Mouse (Mus musculus): ENCODE results near the gene Znrd1as. TPM values are rescaled to one million over a fixed set of nuclear protein-coding genes. Genes with fewer than 3 reads are reported as not detected.

Znrd1as gene
- total RNA-seq (2021), result 16.5 and 21.2 TPM in 2 replicates
- long read RNA-seq, transcript Znrd1as-201 (3 exons, 976 nt), result major isoform, 5 of 8 reads
- long read RNA-seq, partial matches to known transcripts, result 1 of 8 reads
- long read RNA-seq, other reads (novel, unspliced or antisense), result 0 of 8 reads

DNA sequence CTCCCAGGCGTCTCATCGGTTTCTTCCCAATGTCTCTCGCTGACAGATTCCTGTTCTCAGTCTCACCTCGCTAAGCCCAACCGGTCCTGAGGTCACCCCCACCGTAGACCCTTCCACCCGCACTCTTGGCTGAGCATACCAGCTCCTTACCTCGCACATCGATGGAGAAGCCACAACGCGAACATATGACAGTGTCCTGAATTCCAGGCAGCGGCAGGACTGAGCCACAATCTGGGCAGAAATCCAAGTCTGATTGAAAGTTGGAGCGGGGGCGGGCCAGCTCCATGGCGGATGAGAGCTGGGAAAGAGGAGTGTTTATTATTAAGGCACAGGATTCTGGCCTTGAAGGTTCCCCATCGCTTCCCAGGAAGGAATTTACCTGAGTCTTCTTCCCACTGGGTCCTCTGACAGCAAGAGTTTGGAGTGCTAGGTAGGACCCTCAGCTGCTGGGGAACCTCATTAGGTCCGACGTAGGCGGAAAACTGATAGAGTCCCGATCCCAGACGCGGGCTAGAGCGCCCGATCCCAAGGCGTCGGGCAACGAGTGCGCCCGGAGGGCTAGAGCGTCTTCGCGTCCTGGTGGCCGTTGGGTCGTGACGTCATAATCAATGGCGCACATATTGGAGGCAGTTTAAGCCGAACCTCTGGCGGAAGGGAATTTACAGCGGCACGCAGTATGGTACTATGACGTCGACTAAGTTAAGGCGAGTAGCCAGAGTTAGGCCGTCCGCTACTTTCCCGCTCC lies at the start of gene Znrd1as, which contains the start of gene Znrd1:
Gene Znrd1as, plus strand, starts transcription at position 594 of the 745 bp plus-strand sequence.
Gene Znrd1, minus strand, starts transcription at position 561 of the 745 bp plus-strand sequence.
- peak; percentile 90 for DNase-seq

DNA sequence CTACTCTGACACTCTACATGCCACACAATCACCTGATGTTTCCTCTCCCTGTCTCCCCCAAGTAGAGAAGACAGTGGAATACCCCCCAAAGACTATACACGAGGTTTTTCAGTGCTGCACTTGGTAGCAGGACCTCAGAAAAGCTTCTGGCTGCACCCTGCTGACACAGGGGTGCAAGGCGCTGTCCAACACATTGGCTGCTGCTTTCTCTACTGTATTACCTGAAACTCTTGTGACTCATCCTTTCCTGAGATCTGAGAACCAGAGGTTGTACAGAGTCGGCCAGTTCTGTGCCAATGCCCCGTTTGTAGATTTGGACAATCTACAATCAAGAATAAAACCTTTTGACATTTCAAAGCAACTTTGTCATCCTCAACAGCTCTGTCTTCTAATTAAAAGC lies 48.6 kb upstream of the Znrd1as start:
- DNase-seq, result no peak

DNA sequence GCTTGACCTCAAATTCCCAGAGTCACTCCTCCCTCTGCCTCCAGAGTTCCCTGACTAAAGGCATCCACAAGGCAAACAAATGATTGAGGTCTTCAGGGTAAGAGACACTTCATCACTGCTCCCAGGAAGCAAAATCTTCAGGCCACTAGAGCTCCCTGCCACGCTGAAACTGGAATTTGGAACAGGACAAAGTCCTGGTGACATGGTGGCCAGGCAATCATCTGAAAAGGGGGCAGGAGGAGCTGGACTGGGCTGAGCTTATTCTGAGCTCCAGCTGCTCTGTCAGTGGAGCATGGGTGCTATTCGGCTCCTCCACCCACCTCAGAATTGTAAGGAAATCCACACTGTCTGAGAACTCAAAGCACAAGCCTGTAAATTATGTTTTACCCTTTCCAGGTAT lies 46.4 kb upstream of the Znrd1as start:
- no peak for DNase-seq

DNA sequence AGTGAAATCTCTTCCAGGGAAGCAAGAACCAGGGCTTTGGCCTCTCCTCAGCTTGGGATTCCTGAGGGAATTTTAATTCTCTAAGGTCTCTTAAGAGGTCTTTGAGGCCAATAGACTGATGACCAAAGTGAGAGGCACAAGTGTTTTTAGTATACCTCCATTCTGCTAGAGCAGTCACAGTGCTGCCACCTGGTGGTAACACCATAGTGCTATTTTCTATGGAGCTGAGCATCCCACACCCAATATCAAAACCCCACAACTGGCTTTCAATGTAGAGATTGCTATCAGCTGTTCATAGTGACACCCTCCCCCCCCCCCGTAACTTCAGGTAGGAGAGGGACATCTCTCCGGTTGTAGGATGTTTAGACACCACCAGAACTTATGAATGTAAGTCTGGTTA lies 44.3 kb upstream of the Znrd1as start:
- DNase-seq, result peak; percentile 82

DNA sequence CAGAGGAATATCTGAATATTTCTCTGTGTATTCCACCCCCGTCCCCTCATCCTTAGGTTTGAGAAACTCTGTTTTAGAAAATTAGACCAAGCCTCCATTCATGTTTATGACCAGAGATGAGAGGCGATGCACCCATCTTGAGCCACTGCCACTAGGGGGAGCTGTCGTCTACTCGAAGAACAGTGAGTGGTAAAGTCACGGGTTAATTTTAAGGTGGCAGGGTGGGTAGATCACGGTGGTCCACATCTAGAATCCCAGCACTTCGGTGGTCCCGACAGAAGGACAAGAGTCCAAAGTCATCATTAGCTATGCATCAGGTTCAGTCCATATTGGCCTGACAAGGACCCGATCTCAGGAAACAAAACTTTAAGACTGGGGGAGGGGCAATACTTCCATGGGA lies 43.3 kb upstream of the Znrd1as start:
- DNase-seq, result peak; percentile 70

DNA sequence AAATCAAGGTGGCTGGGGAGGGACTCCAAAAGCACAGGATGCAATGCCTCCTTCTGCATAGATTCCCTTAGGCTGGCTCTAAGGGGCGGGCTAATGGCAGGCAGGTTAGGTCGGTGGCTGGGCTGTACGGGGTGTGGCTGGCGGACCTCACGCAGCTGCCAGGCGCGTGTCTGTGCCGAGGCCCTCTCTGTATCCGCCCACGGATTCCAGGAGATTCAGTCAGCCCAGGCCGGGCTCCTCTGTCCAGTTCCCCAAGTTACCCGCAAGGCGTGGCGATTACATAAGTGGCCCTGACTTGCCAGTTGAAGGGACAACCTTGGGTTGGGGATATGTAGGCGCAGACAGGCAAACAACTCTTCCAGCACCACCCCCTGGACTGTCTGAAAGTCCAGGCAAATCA lies 38.2 kb upstream of the Znrd1as start:
- peak; percentile 56 for DNase-seq

DNA sequence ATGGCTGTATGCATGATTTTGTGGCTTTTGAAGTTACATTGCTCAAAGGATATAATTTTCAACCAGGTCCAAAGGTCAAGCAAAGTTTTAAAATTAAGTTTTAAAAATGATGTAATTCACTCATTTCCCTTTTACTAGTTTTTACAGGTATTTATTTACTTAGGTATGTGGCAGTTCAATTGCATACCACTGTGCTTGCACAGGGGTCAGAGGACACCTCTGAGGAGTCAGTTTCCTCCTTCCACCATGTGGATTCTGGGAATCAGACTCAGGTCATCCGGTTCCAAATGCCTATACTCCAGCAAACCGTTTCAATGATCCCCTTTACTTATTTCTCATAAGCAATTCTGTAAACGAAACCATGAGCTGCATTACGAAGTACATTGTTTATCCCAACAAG lies 35.7 kb upstream of the Znrd1as start:
- DNase-seq, result no peak

DNA sequence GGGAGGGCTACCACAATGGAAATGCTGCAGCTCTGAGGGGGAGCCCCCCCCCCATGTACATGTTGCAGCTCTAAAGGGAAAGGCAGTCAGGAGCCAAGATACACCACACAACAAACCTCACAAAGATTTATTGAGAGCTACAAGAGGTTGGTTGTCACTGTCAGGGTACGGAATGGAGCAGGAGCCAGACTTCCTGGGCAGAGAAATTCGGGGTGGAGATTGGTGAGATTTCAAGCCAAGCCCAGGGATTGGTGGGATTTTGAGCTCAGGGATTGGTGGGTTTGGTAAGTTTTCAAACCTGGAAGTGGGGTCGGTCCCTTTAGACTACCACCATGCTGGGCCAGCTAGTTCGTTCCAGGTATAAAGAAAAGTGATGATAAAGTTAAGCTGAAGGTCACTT lies 34.9 kb upstream of the Znrd1as start:
- DNase-seq, result no peak

DNA sequence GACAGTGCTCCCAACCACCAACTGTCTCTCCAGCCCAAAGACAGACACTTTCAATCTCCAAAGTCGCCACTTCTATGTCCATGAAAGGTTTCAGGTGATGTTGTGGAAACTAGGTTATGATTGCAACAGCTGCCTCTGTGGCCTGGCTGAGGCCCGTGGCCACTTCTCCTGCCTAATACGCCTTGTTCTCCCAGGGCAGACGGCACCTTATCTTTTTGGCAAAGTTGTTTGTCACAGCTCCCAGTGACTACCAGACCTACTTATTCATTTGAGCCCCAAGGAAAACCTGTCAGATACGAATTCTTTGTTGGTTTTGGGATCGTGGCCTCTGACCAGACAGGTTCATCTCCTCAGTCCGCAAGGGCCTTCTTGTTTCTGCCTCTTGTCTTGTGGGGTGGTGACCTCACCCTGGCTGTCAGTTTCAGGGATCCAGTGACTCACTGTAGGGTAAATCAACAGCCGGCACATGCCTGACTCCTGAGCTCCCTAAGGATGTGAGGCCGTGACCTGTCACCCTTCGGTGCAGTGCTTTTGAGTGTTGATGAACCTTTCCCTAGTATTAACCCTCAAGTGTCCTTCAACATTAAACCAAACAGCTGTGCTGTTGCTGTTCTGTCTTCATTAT lies 30.8 kb upstream of the Znrd1as start:
- DNase-seq, result no peak

DNA sequence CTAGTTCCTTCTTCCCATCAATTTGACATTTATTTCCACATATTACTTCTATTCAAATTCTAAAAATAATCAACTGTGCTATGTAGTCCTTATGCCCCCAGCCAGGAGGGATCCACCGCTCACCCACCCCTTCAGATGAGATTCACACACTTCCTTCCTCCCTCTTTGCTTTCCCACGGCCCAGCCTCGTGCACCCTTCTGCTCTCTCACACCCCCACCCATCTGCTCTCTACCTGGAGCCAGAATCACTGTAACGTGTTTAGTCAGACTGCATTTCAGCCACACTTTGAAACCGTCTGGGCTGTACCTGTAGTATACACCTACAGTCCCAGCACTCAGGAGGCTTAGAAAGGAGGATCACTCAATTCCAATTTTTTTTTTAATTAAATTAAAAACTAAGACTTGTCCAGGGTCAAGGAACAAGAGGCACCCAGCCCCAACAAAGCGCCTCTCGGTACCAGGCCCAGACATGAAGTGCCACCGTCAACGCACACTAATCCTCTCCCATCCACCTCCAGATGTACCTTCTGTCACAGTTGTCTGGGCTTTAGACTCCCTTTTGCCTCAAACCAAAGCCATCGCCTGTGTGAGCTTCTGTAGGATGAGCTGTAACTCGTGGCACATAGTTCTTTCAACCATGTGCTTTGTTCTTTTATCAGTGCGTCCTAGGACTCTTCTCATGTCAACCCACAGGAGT lies 29.0 kb upstream of the Znrd1as start:
- DNase-seq, result no peak

DNA sequence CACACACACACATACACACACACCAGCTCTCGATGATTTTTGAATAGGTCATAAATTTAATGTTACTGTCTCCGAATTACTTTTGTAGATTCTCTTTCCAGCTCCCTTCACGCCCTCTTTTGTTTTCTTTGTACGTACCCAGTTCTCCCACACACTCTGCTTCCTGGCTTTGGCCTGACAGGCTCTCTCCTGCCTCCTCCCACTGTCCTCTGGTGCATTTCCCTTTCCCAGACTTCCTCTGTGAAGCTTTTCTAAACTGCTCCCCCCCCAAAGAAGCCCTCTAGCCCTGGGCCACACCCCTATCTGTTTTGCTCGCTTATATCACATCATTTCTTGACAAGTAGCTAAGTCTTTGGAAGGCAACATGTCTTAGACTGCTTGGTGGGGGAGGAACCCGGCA lies 28.2 kb upstream of the Znrd1as start:
- DNase-seq, result no peak

DNA sequence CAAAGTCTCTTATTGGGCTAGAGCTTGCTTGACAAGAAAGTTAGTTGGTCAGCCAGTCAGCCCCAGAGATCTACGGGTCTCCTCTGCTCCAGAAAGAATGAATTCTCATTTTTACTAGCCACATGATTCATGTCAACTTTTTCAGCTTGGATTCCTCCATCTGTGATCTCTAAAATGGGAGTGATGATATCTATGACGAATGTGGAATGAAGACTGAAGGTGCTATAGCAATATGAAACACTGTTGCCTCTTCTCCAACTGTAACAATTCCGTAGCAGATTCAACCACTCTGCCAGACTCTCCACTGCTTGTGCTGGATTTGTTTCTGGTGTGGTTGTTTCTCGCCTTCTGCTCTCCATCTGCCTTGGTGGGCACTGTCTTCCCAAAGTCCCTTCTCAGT lies 27.3 kb upstream of the Znrd1as start:
- DNase-seq, result no peak

DNA sequence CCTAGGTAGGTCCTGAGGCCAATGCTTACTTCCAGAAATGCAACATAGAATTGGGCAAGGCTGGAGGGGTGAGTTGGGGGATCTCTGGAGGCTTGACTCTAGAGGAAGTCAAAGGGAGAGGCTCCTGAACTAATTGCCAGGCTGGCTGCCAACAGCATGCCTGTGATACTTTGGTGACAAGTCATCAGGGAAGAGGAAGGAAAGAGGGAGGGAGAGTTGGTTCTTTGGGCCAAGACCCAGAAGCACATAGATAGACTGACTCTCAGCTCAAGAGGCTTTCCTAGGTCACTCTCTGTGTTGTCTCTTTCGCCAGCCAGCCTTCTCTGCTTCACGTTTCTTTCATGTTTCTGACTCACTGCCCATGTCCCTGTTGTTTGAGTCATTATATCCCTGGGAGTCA lies 26.6 kb upstream of the Znrd1as start:
- DNase-seq, result peak; percentile 43

DNA sequence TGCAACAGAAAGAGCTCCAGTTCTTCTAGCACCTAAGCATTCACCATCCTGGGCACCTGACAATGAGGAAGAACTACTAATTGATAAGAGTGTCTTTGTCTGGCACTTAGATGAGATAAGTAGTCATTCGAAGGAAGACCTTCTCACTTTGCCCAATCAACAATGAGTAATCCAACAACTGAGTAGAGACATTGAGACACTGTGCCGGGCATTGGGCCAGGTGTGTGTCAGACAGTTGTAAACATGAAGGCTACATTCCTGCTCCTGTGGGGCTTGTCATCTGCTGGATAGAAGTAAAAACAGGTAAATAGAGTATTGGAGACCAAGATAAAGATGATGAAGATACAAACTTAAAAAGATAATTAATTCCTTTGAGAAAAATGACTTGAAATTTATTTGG lies 20.3 kb upstream of the Znrd1as start:
- DNase-seq, result peak; percentile 75

DNA sequence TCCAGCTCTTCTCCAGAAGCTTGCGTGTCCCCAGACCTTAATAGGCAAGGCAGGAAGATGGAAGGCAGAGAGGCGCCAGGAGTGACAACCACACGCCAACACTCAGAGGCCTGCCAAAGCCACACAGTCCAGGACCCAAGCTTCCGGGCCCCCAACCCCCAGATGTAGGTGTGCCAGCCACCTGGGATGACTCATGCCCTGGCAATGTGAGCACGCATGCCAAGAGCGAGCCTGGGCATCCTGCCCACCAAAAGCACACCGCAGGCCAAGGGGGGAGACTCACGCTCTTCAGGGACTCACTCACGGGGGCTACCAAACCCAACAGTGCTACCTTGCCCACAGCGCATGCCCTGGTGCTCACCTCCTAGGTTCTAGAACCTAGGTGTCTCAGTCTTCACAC lies 16.0 kb upstream of the Znrd1as start:
- DNase-seq, result peak; percentile 39

DNA sequence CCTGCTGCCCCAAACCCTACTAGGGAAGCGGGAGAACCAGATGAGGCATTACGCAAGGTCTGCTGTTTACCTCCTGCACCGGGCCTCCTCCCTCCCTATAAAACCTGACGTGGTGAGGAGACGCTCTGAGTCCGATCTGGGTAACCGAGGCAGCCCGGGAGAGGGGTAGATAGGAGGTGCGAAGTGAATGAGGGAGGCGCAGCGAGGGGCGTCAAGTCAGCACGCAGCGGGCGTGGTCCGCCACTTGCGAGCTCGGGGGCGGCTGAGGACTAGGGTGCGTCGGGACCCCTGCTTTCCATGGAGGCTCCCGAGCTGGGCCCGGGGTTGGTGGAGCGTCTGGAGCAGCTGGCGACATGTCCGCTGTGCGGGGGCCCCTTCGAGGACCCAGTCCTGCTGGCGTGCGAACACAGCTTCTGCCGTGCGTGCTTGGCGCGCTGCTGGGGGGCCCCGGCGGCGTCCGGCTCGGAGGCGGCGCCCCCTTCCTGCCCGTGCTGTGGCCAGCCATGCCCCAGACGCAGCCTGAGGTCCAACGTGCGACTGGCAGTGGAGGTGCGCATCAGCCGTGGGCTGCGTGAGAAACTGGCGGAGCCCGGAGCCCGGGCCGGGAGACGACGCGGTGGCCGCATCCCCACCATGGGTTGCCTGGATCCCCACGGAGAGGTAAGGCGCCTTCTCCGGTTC lies 15.5 kb upstream of the Znrd1as start, which contains the start of gene Rnf39:
Gene Rnf39, plus strand, starts transcription at position 128 of the 681 bp plus-strand sequence.
- peak; percentile 10 for DNase-seq

DNA sequence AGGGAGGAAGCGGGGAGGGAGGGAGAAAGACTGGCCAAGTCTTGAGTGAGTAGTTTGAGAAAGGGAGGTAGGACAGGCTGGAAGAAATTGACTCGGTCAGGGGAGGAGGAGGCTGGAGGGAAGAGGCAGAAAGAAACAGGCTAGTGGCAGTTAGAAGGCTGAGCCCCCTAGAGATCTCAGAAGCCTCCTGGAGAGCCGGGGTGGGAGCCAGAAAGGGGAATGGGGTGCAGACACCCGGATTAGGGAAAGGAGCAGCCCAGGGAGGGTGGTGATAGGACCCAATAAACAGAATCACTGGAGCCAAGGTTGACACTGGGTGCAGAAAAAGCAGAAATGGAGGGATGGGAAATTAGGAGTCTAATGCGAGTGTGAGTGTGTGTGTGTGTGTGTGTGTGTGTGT lies 14.7 kb upstream of the Znrd1as start:
- no peak for DNase-seq

DNA sequence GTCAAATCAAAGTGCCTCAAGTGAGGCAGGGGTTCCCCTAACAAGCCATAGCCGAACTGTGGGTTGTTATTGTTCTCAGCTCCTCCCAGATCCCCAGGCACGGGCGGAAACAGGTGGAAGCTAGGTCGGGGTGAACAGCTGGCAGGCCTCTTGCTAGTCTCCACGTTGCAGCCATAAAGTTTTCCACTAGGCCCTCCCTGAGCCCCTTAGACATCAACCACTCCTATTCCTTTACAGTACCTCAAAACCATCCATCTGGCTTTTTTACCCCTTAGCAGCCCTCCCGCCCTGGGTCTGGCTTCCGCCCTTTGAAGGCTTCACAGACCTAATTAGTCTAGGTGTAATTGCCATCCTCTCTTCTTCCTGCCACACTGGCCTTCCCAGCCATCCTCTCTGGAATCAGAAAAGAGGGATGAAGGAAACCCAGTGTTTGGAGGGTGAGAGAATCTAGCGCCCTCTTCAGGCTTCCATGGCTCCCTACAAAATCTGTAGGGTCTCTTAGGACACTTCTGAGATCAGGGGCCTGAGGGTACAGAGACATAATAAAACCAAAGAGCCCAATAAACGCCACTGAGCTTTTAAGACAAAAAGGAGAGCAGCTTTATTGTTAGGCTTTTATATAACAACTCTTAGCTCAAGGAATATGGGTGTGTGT lies 14.1 kb upstream of the Znrd1as start:
- no peak for DNase-seq

DNA sequence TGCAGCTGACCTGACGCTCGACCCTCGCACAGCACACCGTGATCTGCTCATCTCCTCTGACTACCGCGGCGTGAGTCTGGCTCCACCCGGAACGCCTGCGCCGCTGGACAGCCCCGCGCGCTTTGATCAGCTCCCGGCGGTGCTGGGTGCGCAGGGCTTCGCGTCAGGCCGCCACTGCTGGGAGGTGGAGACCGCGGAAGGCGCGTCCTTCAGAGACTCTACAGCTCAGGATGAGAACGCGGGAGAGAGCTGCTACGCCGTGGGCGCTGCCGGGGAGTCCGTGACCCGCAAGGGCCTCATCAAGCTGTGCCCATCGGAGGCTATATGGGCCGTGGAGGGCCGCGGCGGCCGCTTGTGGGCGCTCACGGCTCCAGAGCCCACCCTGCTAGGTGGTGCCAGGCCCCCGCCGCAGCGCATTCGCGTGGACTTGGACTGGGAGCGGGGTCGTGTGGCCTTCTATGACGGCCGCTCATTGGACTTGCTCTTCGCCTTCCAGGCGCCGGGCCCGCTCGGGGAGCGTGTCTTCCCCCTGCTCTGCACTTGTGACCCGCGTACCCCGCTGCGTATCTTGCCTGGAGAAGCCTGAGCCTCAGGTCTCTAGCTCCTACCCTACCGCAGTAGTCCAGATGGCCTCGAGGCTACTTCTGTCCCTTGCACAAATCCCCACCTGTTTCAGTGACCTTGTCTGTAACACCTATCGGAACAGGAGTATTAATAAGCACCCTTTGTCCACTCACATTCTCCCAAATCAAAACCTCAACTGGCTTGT lies 11.2 kb upstream of the Znrd1as start:
- DNase-seq, result peak; percentile 75

DNA sequence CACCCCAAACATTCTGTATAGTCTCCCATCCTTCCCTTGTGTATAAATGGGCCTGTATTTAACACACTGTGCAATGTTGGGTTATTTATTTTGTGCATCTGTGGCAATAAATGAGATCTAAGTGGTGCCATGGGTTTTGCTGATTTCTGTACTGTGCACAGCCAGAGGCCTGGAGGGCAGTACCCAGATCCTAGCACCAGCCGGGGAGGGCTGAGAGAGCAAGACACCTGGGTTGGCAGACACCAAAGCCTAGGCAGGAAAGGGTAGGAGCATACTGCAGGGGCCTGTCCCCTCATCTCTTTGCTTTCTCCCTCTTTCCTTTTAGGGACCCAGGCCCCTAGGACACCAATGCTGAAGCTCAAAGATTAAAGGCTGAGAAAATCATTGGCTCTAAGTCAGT lies 10.1 kb upstream of the Znrd1as start:
- DNase-seq, result no peak

DNA sequence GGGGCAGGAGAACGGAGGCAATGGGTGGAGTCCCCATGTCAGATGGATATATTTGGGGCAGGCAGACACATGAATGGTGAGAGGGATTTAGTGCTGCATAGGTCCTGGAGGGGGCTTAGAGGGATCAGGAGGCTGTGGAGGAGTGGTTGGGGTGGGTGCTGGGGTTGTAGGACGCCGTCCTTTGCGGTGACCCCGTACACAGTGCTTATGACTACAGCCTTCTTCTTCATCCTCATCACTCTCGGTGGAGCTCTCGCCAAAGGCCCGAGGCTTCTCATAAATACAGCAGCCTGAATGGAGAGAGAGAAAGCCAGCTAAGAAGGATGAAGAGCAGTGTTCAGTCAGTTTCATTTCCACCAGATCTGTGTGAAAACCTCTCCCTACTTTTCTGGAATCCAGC lies 9.1 kb upstream of the Znrd1as start:
- DNase-seq, result no peak
